Comparison of ENCODE assay signal across 15 mouse cellular contexts in the genomic region with DNA sequence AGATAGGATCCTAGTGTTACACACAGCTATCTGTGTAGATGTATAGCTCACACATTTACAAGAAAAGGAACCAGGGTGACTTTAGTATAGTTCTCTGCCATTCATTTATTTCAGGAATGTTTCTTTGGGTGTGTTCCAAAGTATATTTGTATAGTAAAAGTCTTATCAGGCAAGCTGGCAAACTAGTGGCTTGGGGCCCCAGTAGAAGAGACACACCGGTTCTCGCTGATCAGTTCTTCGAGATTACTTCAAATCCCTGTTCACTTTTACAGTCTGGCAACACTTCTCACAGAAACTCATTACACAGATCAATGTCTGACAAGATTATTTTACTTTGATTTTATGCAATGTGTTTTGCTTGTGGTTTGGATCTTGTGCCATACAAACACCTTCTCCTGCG.
"Had no signal": no experiment of that assay in that cellular context is flagged by ENCODE, and none has a peak within 500 bp of the region (broad histone marks: within the 10 kb centered on the region; RNA-seq: fewer than 3 reads in every experiment).

No protein-coding gene starts in this region.

- ATAC-seq: inflammation-experienced regulatory T-cells, adult 6 months had no signal

- H3K4me3 ChIP-seq: kidney, embryonic 15.5 days; limb, embryonic 15.5 days; lung, embryonic 15.5 days; midbrain, embryonic 10.5 days; myocyte; neural tube, embryonic 15.5 days had no signal

- H3K9ac ChIP-seq: kidney, embryonic 15.5 days; limb, embryonic 15.5 days; liver, embryonic 14.5 days; lung, embryonic 15.5 days; neural tube, embryonic 15.5 days had no signal

- H3K4me2 ChIP-seq: kidney, embryonic 15.5 days; limb, embryonic 15.5 days; lung, embryonic 15.5 days; neural tube, embryonic 15.5 days had no signal

- H3K36me3 ChIP-seq: kidney, embryonic 15.5 days; limb, embryonic 15.5 days; lung, embryonic 15.5 days; midbrain, embryonic 10.5 days; neural tube, embryonic 15.5 days had no signal

- H3K27me3 ChIP-seq: kidney, embryonic 15.5 days; limb, embryonic 15.5 days; lung, embryonic 15.5 days; neural tube, embryonic 15.5 days had no signal

- DNase-seq: kidney, adult 2 months; kidney, postnatal 14 days; lung, postnatal 4 days; right cerebral cortex, adult 18-20 months; right cerebral cortex, postnatal 25 days; thymus, adult 2 months; thymus, postnatal 25 days had no signal

- H3K9me3 ChIP-seq: kidney, embryonic 15.5 days; limb, embryonic 15.5 days; lung, embryonic 15.5 days; midbrain, embryonic 10.5 days; neural tube, embryonic 15.5 days had no signal

- H3K4me1 ChIP-seq: kidney, embryonic 15.5 days; limb, embryonic 15.5 days; neural tube, embryonic 15.5 days had no signal

- H3K27ac ChIP-seq: kidney, embryonic 15.5 days; limb, embryonic 15.5 days; liver, embryonic 14.5 days; lung, embryonic 15.5 days; midbrain, embryonic 10.5 days; neural tube, embryonic 15.5 days had no signal
